Mouse (Mus musculus): ENCODE measurements around the gene Stx19.

Stx19 gene

GRCm38 (mm10) chr16:62852464-62853252 is 38.2 kb downstream of the Stx19 start:
- no peak for DNase-seq

GRCm38 (mm10) chr16:62853611-62854126 is 39.2 kb downstream of the Stx19 start:
- DNase-seq, result peak; percentile 16

GRCm38 (mm10) chr16:62854191-62855068 is 40.0 kb downstream of the Stx19 start, which contains the start of gene Pros1:
Pros1 (plus strand) TSS chr16:62854307.
- DNase-seq, result peak; percentile 81

- peak; percentile 18 for DNase-seq
These were observed 40.9 kb downstream of the Stx19 start for GRCm38 (mm10) chr16:62855385-62855784.

- DNase-seq, result no peak
These were observed 41.8 kb downstream of the Stx19 start for GRCm38 (mm10) chr16:62856273-62856672.

- no peak for DNase-seq
These were observed 43.0 kb downstream of the Stx19 start for GRCm38 (mm10) chr16:62857498-62857897.

GRCm38 (mm10) chr16:62858018-62858417 is 43.5 kb downstream of the Stx19 start:
- peak; percentile 45 for DNase-seq

GRCm38 (mm10) chr16:62860140-62860539 is 45.7 kb downstream of the Stx19 start:
- DNase-seq, result no peak

GRCm38 (mm10) chr16:62861455-62861854 is 47.0 kb downstream of the Stx19 start:
- DNase-seq, result no peak

- DNase-seq, result peak; percentile 19
These were observed 58.2 kb downstream of the Stx19 start for GRCm38 (mm10) chr16:62872688-62873117.

- no peak for DNase-seq
These were observed 58.7 kb downstream of the Stx19 start for GRCm38 (mm10) chr16:62873180-62873579.

All from lung, postnatal 10 days (tissue).